Mouse (Mus musculus) monocyte, adult 5-6 weeks (primary cell): ENCODE measurements at regions not wholly inside any gene's neighbourhood (a gene's known extent, or its start where the extent isn't known, plus 50 kb on each side); places are given as distances from the start of the nearest gene placed in this dataset.

Source experiments
- ATAC-seq: fragments of 153-309, 156-312 bp; replicated peaks from 2 replicates; pipeline ENCODE4 v1.8.0; 2017; ENCODE audit warnings: mild to moderate bottlenecking; ENCODE audit not compliant: low TSS enrichment, insufficient number of reproducible peaks, severe bottlenecking, poor library complexity, low FRiP score

- no peak for ATAC-seq
Observed at GRCm38 (mm10) chr10:120726369-120726768, 172.5 kb downstream of the Msrb3 start.

DNA sequence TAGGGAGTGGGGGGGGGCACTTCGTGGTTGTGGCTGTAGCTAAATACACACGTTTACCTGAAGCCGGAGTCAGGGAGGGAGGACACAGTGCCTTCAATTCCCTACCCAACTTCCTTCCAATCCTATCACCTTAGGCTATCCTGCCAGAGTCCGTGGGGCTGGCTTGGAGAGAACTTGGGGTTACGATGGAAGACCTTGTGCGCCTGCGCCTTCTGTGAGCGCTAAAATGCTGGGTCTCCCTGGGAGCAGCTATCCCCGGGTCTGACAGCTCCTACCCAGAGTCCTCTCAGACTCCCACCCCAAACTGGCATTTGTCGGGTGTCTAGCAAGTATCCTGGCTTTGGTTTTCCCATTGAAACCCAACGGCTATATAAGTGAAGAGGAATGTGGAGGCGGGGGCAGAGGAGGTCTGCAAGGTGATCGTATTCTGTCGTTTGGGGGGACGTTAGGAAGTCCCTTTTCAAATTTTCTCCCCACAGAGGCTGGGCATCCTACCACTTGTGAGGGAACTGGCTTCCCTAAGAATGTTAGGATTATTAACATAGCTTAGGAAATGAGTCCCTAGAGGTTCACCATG lies 176.9 kb downstream of the Msrb3 start:
- ATAC-seq, result no peak

- ATAC-seq, result no peak
Observed at GRCm38 (mm10) chr10:120720981-120721380, 177.9 kb downstream of the Msrb3 start.

DNA sequence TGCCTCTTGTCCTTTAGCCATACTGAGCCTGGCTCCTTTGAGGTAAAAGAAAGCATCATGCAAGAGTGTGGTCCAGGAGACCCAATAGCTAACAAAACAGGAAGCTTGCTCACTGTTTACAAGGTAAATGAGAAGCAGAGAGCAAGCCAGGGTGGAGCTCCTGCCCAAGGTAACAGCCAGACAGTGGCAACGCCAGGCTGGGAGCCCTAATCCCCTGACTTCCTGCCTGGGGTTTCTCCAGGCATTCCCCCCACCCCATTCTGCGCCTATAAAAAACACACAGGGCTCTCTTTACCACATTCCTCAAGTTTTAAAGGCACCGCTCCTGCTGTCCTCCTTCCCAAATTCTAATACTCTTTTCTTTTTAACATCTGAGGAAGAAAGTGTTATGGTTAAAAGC lies 178.8 kb downstream of the Msrb3 start:
- ATAC-seq, result no peak

DNA sequence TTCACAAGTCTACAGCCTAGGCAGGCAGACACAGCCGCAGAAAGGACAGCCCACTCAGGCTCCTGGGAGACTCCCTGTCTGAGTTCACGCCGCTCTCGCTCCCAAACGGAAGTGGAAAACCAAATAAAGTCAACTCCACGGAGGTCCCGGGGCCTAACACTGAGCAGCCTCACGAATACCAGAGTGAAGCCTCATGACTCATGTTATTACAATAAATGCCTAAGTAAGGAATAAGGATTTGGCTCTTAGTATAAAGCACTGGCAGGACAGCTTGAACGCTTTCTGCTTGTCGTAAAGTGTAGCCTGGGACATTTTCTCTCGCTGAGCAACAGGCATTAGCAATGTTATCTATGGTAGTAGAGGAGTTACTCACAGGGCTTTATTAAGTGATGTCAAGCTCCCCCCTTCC lies 181.7 kb downstream of the Msrb3 start:
- ATAC-seq, result no peak

- ATAC-seq, result no peak
Observed at GRCm38 (mm10) chr10:120716391-120716790, 182.5 kb downstream of the Msrb3 start.

GRCm38 (mm10) chr10:120707771-120708750 lies 190.8 kb downstream of the Msrb3 start:
- no peak; the same call in 1 of the 2 replicates for ATAC-seq

- ATAC-seq, result no peak
Observed at GRCm38 (mm10) chr10:120706684-120707290, 192.1 kb downstream of the Msrb3 start.

GRCm38 (mm10) chr10:120701833-120702232 lies 197.1 kb downstream of the Msrb3 start:
- ATAC-seq, result peak; percentile 87

DNA sequence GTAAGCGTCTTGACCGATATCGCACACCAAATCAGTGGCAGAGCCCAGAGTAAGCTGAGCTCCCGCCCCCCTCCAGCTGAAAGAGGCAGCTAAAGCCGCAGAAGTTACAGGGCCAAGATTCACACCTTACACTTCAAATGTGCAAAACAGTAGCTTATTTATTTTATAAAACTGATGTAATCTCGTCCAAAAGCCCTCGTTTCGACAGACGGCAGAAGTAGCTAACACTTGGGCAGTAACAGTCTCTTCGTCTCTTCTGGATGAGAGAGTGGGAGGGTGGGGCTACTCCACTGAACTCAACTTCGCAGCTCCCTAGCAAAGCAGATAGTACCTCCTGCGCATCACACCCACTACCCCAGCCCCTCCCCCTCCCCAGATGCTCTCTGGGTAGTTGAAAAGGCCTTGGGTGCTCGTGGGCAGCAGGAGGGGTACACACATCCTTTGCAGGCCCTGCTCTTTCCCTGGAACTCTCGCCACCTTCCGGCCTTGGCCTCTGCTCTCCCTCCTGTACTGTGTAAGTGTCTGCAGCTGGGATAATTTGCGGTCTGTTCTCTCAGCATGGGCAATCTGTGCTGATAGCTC lies 201.5 kb downstream of the Msrb3 start:
- no peak for ATAC-seq

GRCm38 (mm10) chr10:120696481-120696880 lies 202.4 kb downstream of the Msrb3 start:
- ATAC-seq, result no peak

DNA sequence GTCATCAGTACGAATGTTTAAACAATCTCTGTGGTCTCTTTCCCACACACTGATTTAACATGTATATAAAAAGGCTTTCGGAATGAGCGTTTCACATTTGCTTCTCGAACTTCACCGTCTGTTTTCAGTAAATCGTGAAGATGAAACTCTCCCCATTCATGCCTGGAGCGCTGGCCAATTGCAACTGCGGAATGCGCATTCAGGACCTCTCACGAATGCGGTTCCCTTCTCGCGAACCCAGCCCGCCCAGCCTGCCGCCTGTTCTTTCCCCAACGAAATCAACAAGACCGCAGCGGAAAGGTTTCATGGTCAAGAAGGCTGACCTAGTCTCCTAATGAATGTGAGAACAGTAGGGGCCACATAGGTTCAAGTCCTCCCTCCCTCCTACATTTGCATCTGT lies 204.4 kb downstream of the Msrb3 start:
- ATAC-seq, result no peak

- ATAC-seq, result no peak
Observed at GRCm38 (mm10) chr10:120691451-120691850, 207.4 kb downstream of the Msrb3 start.

GRCm38 (mm10) chr10:120686123-120686522 lies 209.9 kb upstream of the Hmga2 start:
- ATAC-seq, result no peak

DNA sequence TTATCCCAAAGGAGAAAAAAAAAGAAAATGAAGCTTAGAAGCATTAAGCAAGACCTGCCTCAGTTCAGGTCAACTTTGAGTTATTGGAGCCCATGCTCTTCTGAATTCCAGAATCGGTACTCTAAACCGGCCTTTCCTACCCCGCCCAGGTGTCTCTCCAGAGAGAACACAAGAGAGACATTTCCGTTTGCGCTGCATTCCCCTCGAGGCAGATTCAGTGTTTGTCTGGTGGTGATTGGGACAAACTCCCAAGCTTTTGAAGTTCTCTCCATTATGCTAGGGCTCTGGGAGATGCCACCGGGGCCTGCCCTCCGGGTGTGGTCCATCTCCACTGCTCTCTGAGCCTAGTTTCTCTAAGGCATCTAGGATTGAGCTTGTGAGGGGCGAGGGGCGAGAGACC lies 205.8 kb upstream of the Hmga2 start:
- no peak for ATAC-seq

DNA sequence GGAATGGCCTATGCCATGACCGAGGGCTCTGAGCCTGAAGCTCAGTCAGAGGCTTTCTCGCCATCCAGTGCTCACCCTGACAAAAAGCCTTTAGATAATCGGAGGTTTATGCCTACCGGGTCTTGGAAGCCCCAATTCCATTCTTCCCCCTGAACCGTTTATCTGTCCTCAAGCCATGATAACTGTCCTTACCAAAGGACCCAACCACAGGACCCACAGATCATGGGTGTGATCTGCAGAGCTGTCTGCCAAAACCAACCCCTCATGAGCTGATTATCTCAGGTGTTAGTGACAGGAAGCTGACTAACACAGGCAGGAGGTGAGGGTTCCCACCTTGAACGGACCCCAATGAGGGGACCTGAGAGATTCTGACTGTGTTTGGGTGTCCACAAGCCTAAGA lies 203.7 kb upstream of the Hmga2 start:
- no peak for ATAC-seq

DNA sequence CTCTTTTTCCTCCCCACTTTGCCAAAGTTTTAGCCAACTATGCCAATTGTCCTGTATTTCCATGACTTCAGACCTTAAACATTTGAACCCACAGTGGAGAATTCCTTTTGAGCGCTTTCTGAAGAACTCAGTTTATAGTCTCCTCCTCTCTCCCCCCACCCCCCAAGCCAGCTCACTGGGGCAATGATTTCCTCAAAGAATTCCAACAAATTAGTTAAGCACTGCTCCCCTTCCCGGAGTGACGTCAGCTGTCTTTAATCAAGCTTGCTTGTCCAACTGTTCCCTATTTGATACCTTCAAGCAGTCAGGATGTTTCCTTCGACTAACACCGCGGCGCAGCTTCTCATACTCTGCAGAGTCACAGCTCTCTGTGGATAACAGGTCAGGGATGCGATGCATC lies 202.0 kb upstream of the Hmga2 start:
- ATAC-seq, result no peak

DNA sequence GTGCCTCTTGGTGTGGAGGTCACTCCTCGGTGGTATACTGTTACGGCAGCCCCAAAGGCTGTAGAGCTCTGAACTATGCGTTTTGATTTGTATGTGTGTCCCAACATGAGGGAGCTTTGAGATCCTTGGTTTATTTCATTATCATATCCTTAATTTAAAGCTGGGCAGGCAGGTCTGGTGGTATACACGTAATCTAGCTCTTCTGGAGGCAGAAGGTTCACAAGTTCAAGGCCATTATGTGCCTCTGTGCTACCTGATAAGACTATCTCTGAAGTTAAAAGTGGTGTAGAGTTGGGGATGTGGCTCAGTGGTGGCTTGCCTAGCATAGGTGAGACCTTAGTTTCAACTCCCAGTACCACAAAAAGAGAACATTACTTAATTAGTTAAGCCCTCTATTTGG lies 199.1 kb upstream of the Hmga2 start:
- no peak for ATAC-seq

GRCm38 (mm10) chr10:120674321-120675045 lies 198.2 kb upstream of the Hmga2 start:
- no peak for ATAC-seq
